Comparison of ENCODE assay signal across 8 mouse cellular contexts in the genomic region with DNA sequence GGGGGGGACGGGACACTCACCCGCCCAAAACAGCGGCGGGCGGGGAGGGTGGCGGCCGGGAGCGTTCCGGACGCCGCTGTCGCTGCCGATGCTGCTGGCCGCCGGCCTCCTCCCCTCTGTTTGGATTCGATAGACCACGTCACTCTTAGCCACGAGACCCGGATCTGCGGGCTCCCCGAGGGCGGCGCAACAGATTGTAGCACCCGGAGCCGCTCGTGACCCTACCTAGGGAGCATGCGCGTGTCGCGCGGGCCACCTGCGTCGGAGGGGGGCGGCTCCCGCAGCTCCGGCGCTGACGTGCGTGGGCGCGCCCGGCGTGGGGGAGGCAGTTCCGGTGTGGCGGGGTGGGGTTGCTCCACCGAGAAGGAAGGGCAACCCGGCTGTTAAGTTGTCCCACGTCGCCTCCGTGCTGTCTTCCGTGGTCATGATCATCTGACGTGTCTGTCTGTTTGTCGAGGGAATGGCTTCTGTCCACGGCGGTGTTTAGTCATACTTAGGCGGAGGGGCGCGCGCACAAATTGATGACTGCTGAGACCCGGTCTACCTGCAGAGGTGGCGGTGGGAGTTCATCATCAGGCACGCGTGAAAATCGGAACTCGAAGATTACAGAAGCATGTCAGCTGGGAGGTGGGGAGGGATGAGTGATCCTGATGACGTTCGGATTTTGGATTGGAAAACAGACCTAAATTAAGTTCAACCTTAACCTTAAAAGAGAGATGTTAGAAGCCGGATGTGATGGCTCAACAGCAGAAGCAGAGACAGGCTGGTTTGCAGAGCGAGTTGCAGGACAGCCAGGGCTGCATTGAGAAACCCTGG. TPM values are rescaled to one million over a fixed set of nuclear protein-coding genes. Genes with fewer than 3 reads are reported as not detected.
DNase-seq lines count a peak whose midpoint lies in the region; ATAC-seq and TF ChIP-seq lines count a peak whose summit lies in the region.

TSS of gene Gm43552 (minus strand) at position 118 of the 816 bp plus-strand sequence.

- intact Hi-C loops in heart, postnatal 25 days (cut with DNase I) = loop anchor here (2.0 to 5.0 kb wide), 3 partner anchors 44 to 204 kb away; partner anchors contain the start of genes Pds5a, Smim14, Ube2k and Ugdh

- H3K9ac ChIP-seq in forebrain, embryonic 15.5 days (replicated peaks) = peak within 1 kb of the TSS; percentile 93
- peak within 1 kb of the TSS; percentile 98 for H3K9ac ChIP-seq in neural tube, embryonic 14.5 days (replicated peaks; ENCODE audit: low read depth, low read length)

- no peaks in the 10 kb centered on the region for H3K27me3 ChIP-seq in G1E (ENCODE audit: insufficient read depth, low read length)
- no peaks in the 10 kb centered on the region for H3K27me3 ChIP-seq in forebrain, embryonic 15.5 days
- no peaks in the 10 kb centered on the region for H3K27me3 ChIP-seq in neural tube, embryonic 14.5 days (ENCODE audit: control insufficient read depth, insufficient read depth, low read length)
- no peaks in the 10 kb centered on the region for H3K27me3 ChIP-seq in testis, adult 2 months (ENCODE audit: control insufficient read depth, insufficient read depth, low read length)

- peaks cover 22% of the 10 kb centered on the region for H3K4me1 ChIP-seq in G1E (ENCODE audit: insufficient read depth, low read depth, low read length)
- H3K4me1 ChIP-seq in forebrain, embryonic 15.5 days = peaks cover 26% of the 10 kb centered on the region
- peaks cover 13% of the 10 kb centered on the region; the same call in 1 of the 2 replicates for H3K4me1 ChIP-seq in neural tube, embryonic 14.5 days (ENCODE audit: control insufficient read depth, insufficient read depth, low read length)
- H3K4me1 ChIP-seq in testis, adult 2 months (ENCODE audit: control insufficient read depth, insufficient read depth, low read length) = peaks cover 7% of the 10 kb centered on the region

- H3K36me3 ChIP-seq in G1E (replicated peaks) = peaks cover 11% of the 10 kb centered on the region
- H3K36me3 ChIP-seq in forebrain, embryonic 15.5 days = no peaks in the 10 kb centered on the region
- H3K36me3 ChIP-seq in neural tube, embryonic 14.5 days (ENCODE audit: control insufficient read depth, insufficient read depth, low read length) = no peaks in the 10 kb centered on the region
- no peaks in the 10 kb centered on the region for H3K36me3 ChIP-seq in testis, adult 2 months (ENCODE audit: control insufficient read depth, insufficient read depth, low read length)

- WGBS in forebrain, embryonic 15.5 days = under 1% methylated on average over 68 of the region's 69 CpGs
- WGBS in neural tube, embryonic 14.5 days = under 1% methylated on average over 61 of the region's 69 CpGs

- TF ChIP-seq CTCF in G1E (IDR thresholded peaks at IDR 0.05; ENCODE audit: low read depth, low read length) = no peak
- no peak for TF ChIP-seq CTCF in testis, adult 2 months (IDR thresholded peaks at IDR 0.05; ENCODE audit: control insufficient read depth, insufficient read depth, insufficient replicate concordance, low read depth, low read length)

- TF ChIP-seq POLR2A in testis, adult 2 months (IDR thresholded peaks at IDR 0.05; ENCODE audit: control insufficient read depth, low read depth, low read length) = peak; percentile 89

- peak within 1 kb of the TSS; percentile 89 for H3K4me3 ChIP-seq in G1E (ENCODE audit: low read depth, low read length)
- peak within 1 kb of the TSS; percentile 98 for H3K4me3 ChIP-seq in forebrain, embryonic 15.5 days
- H3K4me3 ChIP-seq in neural tube, embryonic 14.5 days (ENCODE audit: low read depth, low read length) = peak within 1 kb of the TSS; percentile 94
- H3K4me3 ChIP-seq in testis, adult 2 months (ENCODE audit: control insufficient read depth, low read depth, low read length) = peak within 1 kb of the TSS; percentile 87

- peak; percentile 93 for DNase-seq in G1E (ENCODE audit: low spot score)
- DNase-seq in cerebellum, adult 11-12 months = peak; percentile 98
- DNase-seq in heart, postnatal 25 days (ENCODE audit: low spot score) = peak; percentile 97
- DNase-seq in layer of hippocampus, adult 18-20 months (ENCODE audit: low spot score in 2 of 2) = peak; percentile 96 to 97
- peak; percentile 98 for DNase-seq in lung, adult 18-20 months

- ATAC-seq in G1E (ENCODE audit: extremely low read depth, insufficient number of reproducible peaks, low FRiP score, poor library complexity, severe bottlenecking) = peak; percentile 93
- peak; percentile 98 for ATAC-seq in forebrain, embryonic 15.5 days (replicated peaks)
- peak; percentile 96 for ATAC-seq in neural tube, embryonic 14.5 days (ENCODE audit: low read depth)

- H3K27ac ChIP-seq in forebrain, embryonic 15.5 days (replicated peaks) = peak within 1 kb of the TSS; percentile 96
- peak within 1 kb of the TSS; percentile 96 for H3K27ac ChIP-seq in neural tube, embryonic 14.5 days (ENCODE audit: low read depth, low read length)
- H3K27ac ChIP-seq in testis, adult 2 months (ENCODE audit: control insufficient read depth, insufficient read depth, low read depth, low read length) = peak within 1 kb of the TSS; percentile 85

- no peaks in the 10 kb centered on the region for H3K9me3 ChIP-seq in G1E (replicated peaks)
- no peaks in the 10 kb centered on the region for H3K9me3 ChIP-seq in forebrain, embryonic 15.5 days
- no peaks in the 10 kb centered on the region for H3K9me3 ChIP-seq in neural tube, embryonic 14.5 days (ENCODE audit: control insufficient read depth, low read length)

- H3K4me2 ChIP-seq in forebrain, embryonic 15.5 days (replicated peaks) = peak within 1 kb of the TSS; percentile 71
- H3K4me2 ChIP-seq in neural tube, embryonic 14.5 days (ENCODE audit: low read depth, low read length) = peak within 1 kb of the TSS; percentile 93

RNA-seq across cellular contexts. Expression of gene Gm43552, which starts in this region (rescaled TPM):
- not detected in 2 replicates for total RNA-seq in G1E (2014; fragmentation: Nextera tagmentation)
- not detected in 2 replicates for total RNA-seq in G1E (2017)
- 11.5 and 17.8 TPM in 2 replicates for polyA plus RNA-seq in G1E (2012)
- not detected in 2 replicates for polyA plus RNA-seq in forebrain, embryonic 15.5 days (2015; fragmentation: Nextera tagmentation; extraction: Ambion mirVana)
- not detected for total RNA-seq in heart, postnatal 25 days (2021)
- not detected for total RNA-seq in layer of hippocampus, adult 18-20 months (2021)
- not detected in 2 replicates for polyA plus RNA-seq in neural tube, embryonic 14.5 days (2014; fragmentation: Nextera tagmentation; extraction: Ambion mirVana)
- not detected in 2 replicates for polyA plus RNA-seq in testis, adult 2 months (2012; rRNA removed)

Comparison
In these comparisons a context has a peak if more than half of its experiments do, and no peak if none do; other contexts are left out.
1. Peak in every context shown above with its lines: DNase-seq, ATAC-seq, H3K4me3 ChIP-seq and H3K27ac ChIP-seq.
2. RNA of gene Gm43552 (polyA plus RNA-seq): 11.5 to 17.8 TPM in G1E; not detected in forebrain, embryonic 15.5 days, not detected in neural tube, embryonic 14.5 days and not detected in testis, adult 2 months; every median in the first group is over 10 times any median in the second.
3. Peak in ATAC-seq, H3K4me3 ChIP-seq, H3K27ac ChIP-seq, H3K9ac ChIP-seq and H3K4me2 ChIP-seq in forebrain, embryonic 15.5 days; RNA of the gene not detected or under 1 TPM.
4. Peak in DNase-seq in heart, postnatal 25 days; RNA of the gene not detected or under 1 TPM.
5. Peak in DNase-seq in layer of hippocampus, adult 18-20 months; RNA of the gene not detected or under 1 TPM.
6. Peak in ATAC-seq, H3K4me3 ChIP-seq, H3K27ac ChIP-seq, H3K9ac ChIP-seq and H3K4me2 ChIP-seq in neural tube, embryonic 14.5 days; RNA of the gene not detected or under 1 TPM.